Comparison of ENCODE assay signal across 9 mouse cellular contexts in genomic region chr2:115348263-115348662, GRCm38 (mm10).
DNase-seq lines count a peak whose midpoint lies in the region; ATAC-seq and TF ChIP-seq lines count a peak whose summit lies in the region.
"Had no signal": no experiment of that assay in that cellular context is flagged by ENCODE, and none has a peak within 500 bp of the region (broad histone marks: within the 10 kb centered on the region; RNA-seq: fewer than 3 reads in every experiment).

No protein-coding gene starts in this region.

- ATAC-seq in kidney, embryonic 15.5 days (replicated peaks; ENCODE audit: low FRiP score) = peak; percentile 90
- ATAC-seq in Patski = peak; percentile 49
- no peak for ATAC-seq in forebrain, embryonic 11.5 days (replicated peaks; ENCODE audit: low FRiP score)

- no peaks in the 10 kb centered on the region for H3K36me3 ChIP-seq in kidney, embryonic 15.5 days
- H3K36me3 ChIP-seq in forebrain, embryonic 11.5 days (ENCODE audit: control insufficient read depth, insufficient read depth, low read length) = no peaks in the 10 kb centered on the region

- DNase-seq in embryo, embryonic 11 days = peak; percentile 63
- no peak for DNase-seq in embryo, embryonic 10.5 days (ENCODE audit: low spot score)
- DNase-seq in kidney, adult 11 months = no peak
- peak; percentile 77 for DNase-seq in Patski (ENCODE audit: low read depth, low spot score)
- DNase-seq in kidney, postnatal 14 days = peak; percentile 45
- no peak for DNase-seq in ovary, postnatal 36 days (ENCODE audit: low spot score)
- no peak for DNase-seq in forebrain, embryonic 11.5 days (ENCODE audit: low spot score)

- H3K9ac ChIP-seq in kidney, embryonic 15.5 days = no peak overlapping the region
- no peak overlapping the region for H3K9ac ChIP-seq in forebrain, embryonic 11.5 days (ENCODE audit: low read length)

- H3K4me3 ChIP-seq in kidney, embryonic 15.5 days (replicated peaks) = no peak overlapping the region
- H3K4me3 ChIP-seq in forebrain, embryonic 11.5 days (ENCODE audit: low read depth, low read length) = no peak overlapping the region
- H3K4me3 ChIP-seq: layer of hippocampus, adult 2 months had no signal

- no peak for TF ChIP-seq CTCF in Patski (IDR thresholded peaks at IDR 0.05)

- in situ Hi-C loops in Patski (cut with MboI; ENCODE audit: low pct_unique_long_range_greater_than_20kb) = no loop called here

- peak overlapping the region; percentile 19; the same call in 1 of the 2 replicates for H3K27ac ChIP-seq in kidney, embryonic 15.5 days
- H3K27ac ChIP-seq in forebrain, embryonic 11.5 days (ENCODE audit: low read depth, low read length) = no peak overlapping the region
- H3K27ac ChIP-seq: layer of hippocampus, adult 2 months had no signal

- H3K4me1 ChIP-seq in kidney, embryonic 15.5 days = peaks cover 9% of the 10 kb centered on the region
- H3K4me1 ChIP-seq in forebrain, embryonic 11.5 days (replicated peaks; ENCODE audit: control insufficient read depth, insufficient read depth, low read length) = no peaks in the 10 kb centered on the region

- no peaks in the 10 kb centered on the region for H3K27me3 ChIP-seq in kidney, embryonic 15.5 days
- H3K27me3 ChIP-seq in Patski = no peaks in the 10 kb centered on the region
- H3K27me3 ChIP-seq in forebrain, embryonic 11.5 days (ENCODE audit: control insufficient read depth, insufficient read depth, low read length) = no peaks in the 10 kb centered on the region

- POLR2A ChIA-PET in Patski (lab: Charles Lee) = interaction anchor here (1.1 kb wide), 1 partner anchor 372 kb away, joined by 3 read pairs; no protein-coding TSS in a partner anchor

- no peaks in the 10 kb centered on the region for H3K9me3 ChIP-seq in kidney, embryonic 15.5 days (replicated peaks)
- no peaks in the 10 kb centered on the region for H3K9me3 ChIP-seq in forebrain, embryonic 11.5 days (ENCODE audit: control insufficient read depth, low read length)

- CTCF ChIA-PET in Patski (lab: Charles Lee) = interaction anchor here (1.2 to 1.4 kb wide), 2 partner anchors 13 to 134 kb away, joined by 3 to 6 read pairs; no protein-coding TSS in a partner anchor

- WGBS in kidney, embryonic 15.5 days = 5% methylated on average over 2 of the region's 2 CpGs
- 28% methylated on average over 2 of the region's 2 CpGs for WGBS in forebrain, embryonic 11.5 days

- H3K4me2 ChIP-seq in kidney, embryonic 15.5 days = no peak overlapping the region
- no peak overlapping the region for H3K4me2 ChIP-seq in forebrain, embryonic 11.5 days (ENCODE audit: low read depth, low read length, severe bottlenecking)

Comparison
In these comparisons a context has a peak if more than half of its experiments do, and no peak if none do; other contexts are left out.
1. DNase-seq: peak in embryo, embryonic 11 days (single experiment), Patski (single experiment) and kidney, postnatal 14 days (single experiment); none in embryo, embryonic 10.5 days (single experiment), kidney, adult 11 months (single experiment), ovary, postnatal 36 days (single experiment) and forebrain, embryonic 11.5 days (single experiment).